Mouse (Mus musculus): Measurements from ENCODE around the gene Ccdc155. TPM values are rescaled to one million over a fixed set of nuclear protein-coding genes. Genes with fewer than 3 reads are reported as not detected.

Ccdc155 gene
- polyA plus RNA-seq, 1 experiment from 2014 or later, result 0.33 TPM

- Histone ChIP-seq H3K4me2 (ENCODE audit: low read length) (peak overlapping the region; percentile 21), H3K9ac (replicated peaks; ENCODE audit: low read length) (peak overlapping the region; percentile 31; the same call in 1 of the 2 replicates), H3K4me1 (ENCODE audit: control insufficient read depth, insufficient read depth, low read length) (peaks cover 11% of the 10 kb centered on the region), H3K36me3 (ENCODE audit: control insufficient read depth, insufficient read depth, low read length) (no peaks in the 10 kb centered on the region), H3K27ac (replicated peaks; ENCODE audit: low read depth, low read length) (no peak overlapping the region), H3K9me3 (ENCODE audit: control insufficient read depth, low read length) (no peaks in the 10 kb centered on the region), H3K27me3 (ENCODE audit: control insufficient read depth, insufficient read depth, low read length) (peaks cover 66% of the 10 kb centered on the region), H3K4me3 (replicated peaks; ENCODE audit: low read depth, low read length) (no peak overlapping the region)
- WGBS, result under 1% methylated on average over 19 of the region's 19 CpGs
- DNase-seq (peak; percentile 46), ATAC-seq (ENCODE audit: low FRiP score, low TSS enrichment) (no peak)
Measured at GRCm38 (mm10) chr7:45167761-45168445, 36.8 kb downstream of the Ccdc155 start.

GRCm38 (mm10) chr7:45166950-45167401, 37.7 kb downstream of the Ccdc155 start:
- DNase-seq (no peak), ATAC-seq (ENCODE audit: low FRiP score, low TSS enrichment) (no peak)
- no peak overlapping the region for H3K27ac ChIP-seq (replicated peaks; ENCODE audit: low read depth, low read length)
- no peaks in the 10 kb centered on the region for H3K36me3 ChIP-seq (ENCODE audit: control insufficient read depth, insufficient read depth, low read length)
- WGBS, result 25% methylated on average over 9 of the region's 10 CpGs
- no peaks in the 10 kb centered on the region for H3K9me3 ChIP-seq (ENCODE audit: control insufficient read depth, low read length)
- no peak overlapping the region for H3K4me3 ChIP-seq (replicated peaks; ENCODE audit: low read depth, low read length)
- peaks cover 18% of the 10 kb centered on the region for H3K4me1 ChIP-seq (ENCODE audit: control insufficient read depth, insufficient read depth, low read length)
- no peak overlapping the region for H3K4me2 ChIP-seq (ENCODE audit: low read length)
- H3K27me3 ChIP-seq (ENCODE audit: control insufficient read depth, insufficient read depth, low read length), result peaks cover 66% of the 10 kb centered on the region
- no peak overlapping the region; the same call in 1 of the 2 replicates for H3K9ac ChIP-seq (replicated peaks; ENCODE audit: low read length)

GRCm38 (mm10) chr7:45165701-45166100, 39.0 kb downstream of the Ccdc155 start:
- Histone ChIP-seq H3K4me3 (replicated peaks; ENCODE audit: low read depth, low read length) (no peak overlapping the region), H3K4me2 (ENCODE audit: low read length) (no peak overlapping the region), H3K9me3 (ENCODE audit: control insufficient read depth, low read length) (no peaks in the 10 kb centered on the region), H3K27ac (replicated peaks; ENCODE audit: low read depth, low read length) (no peak overlapping the region), H3K36me3 (ENCODE audit: control insufficient read depth, insufficient read depth, low read length) (0 out of 2 replicates have a peak, but pooled peaks cover under 1% of the 10 kb centered on the region), H3K9ac (replicated peaks; ENCODE audit: low read length) (no peak overlapping the region), H3K4me1 (ENCODE audit: control insufficient read depth, insufficient read depth, low read length) (peaks cover 18% of the 10 kb centered on the region), H3K27me3 (ENCODE audit: control insufficient read depth, insufficient read depth, low read length) (peaks cover 66% of the 10 kb centered on the region)
- no peak for ATAC-seq (ENCODE audit: low FRiP score, low TSS enrichment)
- 48% methylated on average over 11 of the region's 11 CpGs for WGBS
- DNase-seq, result no peak

GRCm38 (mm10) chr7:45164833-45165232, 39.9 kb downstream of the Ccdc155 start:
- Histone ChIP-seq H3K4me3 (replicated peaks; ENCODE audit: low read depth, low read length) (no peak overlapping the region), H3K27ac (replicated peaks; ENCODE audit: low read depth, low read length) (no peak overlapping the region), H3K36me3 (ENCODE audit: control insufficient read depth, insufficient read depth, low read length) (0 out of 2 replicates have a peak, but pooled peaks cover 9% of the 10 kb centered on the region), H3K9me3 (ENCODE audit: control insufficient read depth, low read length) (no peaks in the 10 kb centered on the region), H3K4me1 (ENCODE audit: control insufficient read depth, insufficient read depth, low read length) (peaks cover 18% of the 10 kb centered on the region), H3K9ac (replicated peaks; ENCODE audit: low read length) (no peak overlapping the region), H3K27me3 (ENCODE audit: control insufficient read depth, insufficient read depth, low read length) (peaks cover 66% of the 10 kb centered on the region), H3K4me2 (ENCODE audit: low read length) (no peak overlapping the region)
- ATAC-seq (ENCODE audit: low FRiP score, low TSS enrichment) (no peak), DNase-seq (no peak)
- WGBS, result 63% methylated on average over 5 of the region's 5 CpGs

GRCm38 (mm10) chr7:45163735-45164490, 40.8 kb downstream of the Ccdc155 start, which contains the start of gene Slc17a7:
Slc17a7 (plus strand) TSS chr7:45163949.
- peak within 1 kb of the TSS; percentile 30 for H3K4me3 ChIP-seq (replicated peaks; ENCODE audit: low read depth, low read length)
- no peak within 1 kb of the TSS for H3K27ac ChIP-seq (replicated peaks; ENCODE audit: low read depth, low read length)
- H3K4me2 ChIP-seq (ENCODE audit: low read length), result peak within 1 kb of the TSS; percentile 66
- WGBS, result 2% methylated on average over 41 of the region's 41 CpGs
- 0 out of 2 replicates have a peak, but pooled peaks cover 16% of the 10 kb centered on the region for H3K36me3 ChIP-seq (ENCODE audit: control insufficient read depth, insufficient read depth, low read length)
- no peaks in the 10 kb centered on the region for H3K9me3 ChIP-seq (ENCODE audit: control insufficient read depth, low read length)
- DNase-seq (peak; percentile 32), ATAC-seq (ENCODE audit: low FRiP score, low TSS enrichment) (no peak)
- H3K9ac ChIP-seq (replicated peaks; ENCODE audit: low read length), result no peak within 1 kb of the TSS; the same call in 1 of the 2 replicates
- peaks cover 18% of the 10 kb centered on the region for H3K4me1 ChIP-seq (ENCODE audit: control insufficient read depth, insufficient read depth, low read length)
- peaks cover 60% of the 10 kb centered on the region for H3K27me3 ChIP-seq (ENCODE audit: control insufficient read depth, insufficient read depth, low read length)

- DNase-seq, result no peak
- Histone ChIP-seq H3K9ac (replicated peaks; ENCODE audit: low read length) (no peak overlapping the region), H3K4me2 (ENCODE audit: low read length) (peak overlapping the region; percentile 66; the same call in 1 of the 2 replicates), H3K36me3 (ENCODE audit: control insufficient read depth, insufficient read depth, low read length) (0 out of 2 replicates have a peak, but pooled peaks cover 23% of the 10 kb centered on the region), H3K4me1 (ENCODE audit: control insufficient read depth, insufficient read depth, low read length) (peaks cover 16% of the 10 kb centered on the region), H3K27me3 (ENCODE audit: control insufficient read depth, insufficient read depth, low read length) (peaks cover 52% of the 10 kb centered on the region), H3K9me3 (ENCODE audit: control insufficient read depth, low read length) (no peaks in the 10 kb centered on the region), H3K4me3 (replicated peaks; ENCODE audit: low read depth, low read length) (no peak overlapping the region; the same call in 1 of the 2 replicates), H3K27ac (replicated peaks; ENCODE audit: low read depth, low read length) (no peak overlapping the region)
- ATAC-seq (ENCODE audit: low FRiP score, low TSS enrichment), result no peak
- WGBS, result 72% methylated on average over 9 of the region's 9 CpGs
Measured at GRCm38 (mm10) chr7:45162996-45163615, 41.6 kb downstream of the Ccdc155 start.

- 0 out of 2 replicates have a peak overlapping the region, but pooled peaks have one; percentile 16 for H3K9ac ChIP-seq (replicated peaks; ENCODE audit: low read length)
- DNase-seq, result no peak
- peaks cover 12% of the 10 kb centered on the region for H3K4me1 ChIP-seq (ENCODE audit: control insufficient read depth, insufficient read depth, low read length)
- 22% methylated on average over 6 of the region's 6 CpGs for WGBS
- peaks cover 47% of the 10 kb centered on the region for H3K27me3 ChIP-seq (ENCODE audit: control insufficient read depth, insufficient read depth, low read length)
- no peak overlapping the region for H3K27ac ChIP-seq (replicated peaks; ENCODE audit: low read depth, low read length)
- peak overlapping the region; percentile 34 for H3K4me3 ChIP-seq (replicated peaks; ENCODE audit: low read depth, low read length)
- H3K36me3 ChIP-seq (ENCODE audit: control insufficient read depth, insufficient read depth, low read length), result peaks cover 28% of the 10 kb centered on the region; the same call in 1 of the 2 replicates
- peak overlapping the region; percentile 66 for H3K4me2 ChIP-seq (ENCODE audit: low read length)
- ATAC-seq (ENCODE audit: low FRiP score, low TSS enrichment), result peak; percentile 34; the same call in 1 of the 2 replicates
- no peaks in the 10 kb centered on the region for H3K9me3 ChIP-seq (ENCODE audit: control insufficient read depth, low read length)
Measured at GRCm38 (mm10) chr7:45162551-45162950, 42.1 kb downstream of the Ccdc155 start.

All from midbrain, embryonic 14.5 days (tissue).